Mouse (Mus musculus) c-Kit-negative CD71-positive TER-119-positive erythroid progenitor cells, embryonic 14.5 days (primary cell): ENCODE results near the gene Slc17a9.
"Not testable (repeated sequence)": the region's sequence is repeated elsewhere in the genome, so short reads cannot be mapped to it uniquely, and the experiment has no call there.

Experiments used
- DNase-seq: peaks from one replicate; pipeline ENCODE4 v3.0.0-alpha.2; 2013; ENCODE audit warnings: low read depth, low spot score

The Slc17a9 gene

DNA sequence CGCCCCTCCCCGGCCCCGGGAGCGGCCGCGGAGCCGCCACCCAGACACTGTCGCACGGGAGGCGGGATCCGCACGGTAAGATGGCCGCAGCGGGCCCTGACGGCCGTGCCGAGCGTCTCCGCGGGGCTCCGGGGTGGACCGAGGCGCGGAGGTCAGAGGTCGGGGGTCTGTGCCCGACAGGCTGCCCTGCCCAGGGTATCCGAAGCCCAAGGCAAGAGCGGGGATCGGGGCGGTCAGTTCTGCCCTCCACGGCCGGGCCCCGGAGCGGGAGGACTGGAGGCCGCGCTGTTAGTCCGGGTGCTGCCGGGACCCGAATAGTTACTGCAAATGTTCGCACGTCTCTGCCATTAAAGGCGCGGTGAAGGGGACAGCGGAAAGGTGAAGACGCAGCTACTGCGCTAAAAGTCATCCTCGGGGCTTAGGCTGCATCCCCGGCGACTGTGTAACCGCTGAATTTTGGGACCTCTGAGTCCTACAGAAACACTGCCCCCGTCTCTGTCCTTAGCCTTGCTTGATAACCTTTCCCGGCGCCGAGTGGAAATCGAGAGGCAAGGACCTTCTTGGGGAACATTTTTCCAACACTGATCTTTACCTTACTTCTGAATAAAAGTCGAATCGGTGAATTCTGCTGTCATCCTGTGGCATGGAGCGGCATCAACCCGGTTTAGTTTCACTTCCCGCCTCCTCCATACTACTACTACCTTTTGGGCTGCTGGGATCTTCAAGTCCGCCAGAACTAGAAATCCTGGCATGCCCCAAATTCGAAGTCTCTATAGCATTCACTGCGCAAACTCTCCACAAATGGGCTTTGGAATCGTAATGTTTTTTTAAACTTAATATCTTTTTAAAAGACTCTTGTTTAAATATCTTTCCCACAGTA lies 14.5 kb upstream of the Slc17a9 start:
- DNase-seq: no peak

DNA sequence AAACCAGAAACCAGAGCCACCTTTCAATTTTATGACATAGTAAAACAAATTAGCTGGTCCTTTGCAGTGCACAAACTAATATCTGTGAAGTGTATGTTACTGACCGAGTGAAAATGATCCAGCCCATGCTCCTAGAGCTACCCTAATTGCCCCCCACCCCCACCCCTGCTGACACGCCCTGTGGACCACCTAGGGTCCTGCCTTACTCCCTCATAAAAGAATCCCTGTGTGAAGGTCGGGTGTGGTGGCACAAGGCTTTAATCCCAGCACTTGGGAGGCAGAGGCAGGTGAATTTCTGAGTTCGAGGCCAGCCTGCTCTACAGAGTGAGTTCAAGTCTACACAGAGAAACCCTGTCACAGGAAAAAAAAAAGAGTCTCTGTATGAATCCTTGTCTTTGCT lies 13.5 kb upstream of the Slc17a9 start:
- no peak for DNase-seq

DNA sequence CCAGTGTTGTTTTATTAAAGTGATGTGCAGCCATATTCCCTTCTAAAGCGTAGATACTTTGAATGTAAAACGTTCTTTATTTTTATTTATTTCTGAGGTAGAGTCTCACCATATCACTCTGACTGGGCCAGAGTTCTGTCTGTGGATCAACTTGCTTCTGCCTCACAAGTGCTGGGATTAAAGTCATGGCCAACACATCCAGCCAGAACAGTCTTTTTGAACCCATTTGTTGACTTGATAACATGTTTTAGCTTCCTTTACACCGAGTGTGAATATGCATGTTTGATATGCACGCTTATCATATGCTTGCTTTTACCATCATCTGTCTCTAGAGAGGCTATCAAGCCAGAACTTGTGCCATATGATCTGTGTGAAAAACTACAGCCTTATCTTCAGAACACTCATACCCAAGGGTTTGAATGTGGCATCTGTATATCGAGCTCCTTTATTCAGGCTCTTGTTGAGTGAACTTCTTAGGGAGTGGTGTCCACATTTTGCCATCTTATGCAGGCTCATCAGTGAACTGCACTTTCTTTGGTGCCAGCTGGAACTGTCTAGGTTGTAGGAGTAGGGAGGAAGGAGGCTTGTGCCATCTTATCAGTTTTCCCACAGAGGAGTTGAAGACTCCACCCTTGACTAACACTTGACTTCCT lies 12.9 kb upstream of the Slc17a9 start:
- DNase-seq: peak; percentile 73

DNA sequence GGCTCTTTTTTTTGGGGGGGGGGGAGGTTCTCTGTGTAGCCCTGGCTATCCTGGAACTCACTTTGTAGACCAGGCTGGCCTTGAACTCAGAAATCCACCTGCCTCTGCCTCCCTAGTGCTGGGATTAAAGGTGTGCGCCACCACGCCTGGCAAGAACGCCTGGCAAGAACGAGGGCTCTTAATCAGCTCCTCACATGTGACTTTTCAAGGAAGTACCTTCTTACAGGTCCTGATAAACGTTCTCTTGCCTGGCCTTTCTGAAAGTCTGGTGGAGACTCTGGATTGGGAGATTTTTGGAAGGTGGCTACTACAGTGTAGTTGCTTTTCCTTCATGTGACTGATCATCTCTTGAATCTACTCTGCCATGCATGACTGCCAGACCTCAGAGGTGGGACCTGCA lies 2.3 kb upstream of the Slc17a9 start:
- not testable (repeated sequence) for DNase-seq

DNA sequence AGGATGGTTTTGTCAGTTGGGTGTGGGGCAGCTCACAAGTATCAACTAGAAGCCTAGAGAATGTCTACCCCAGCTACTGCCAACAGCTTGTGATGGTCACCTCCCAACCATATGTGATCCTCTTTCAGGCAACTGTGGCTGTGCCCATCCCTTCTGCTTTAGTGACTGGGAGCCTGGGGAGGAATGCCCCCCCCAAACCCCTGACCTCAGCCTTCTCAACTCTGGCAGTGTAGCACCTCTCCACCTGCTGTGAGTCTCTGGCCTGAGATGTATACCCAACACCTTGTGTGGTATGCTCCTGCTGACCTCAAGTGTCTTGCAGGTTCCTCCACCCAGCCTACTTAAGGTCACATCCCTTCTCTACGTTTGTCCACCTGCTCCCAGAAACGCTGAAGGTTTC lies 1.2 kb upstream of the Slc17a9 start:
- DNase-seq: no peak

DNA sequence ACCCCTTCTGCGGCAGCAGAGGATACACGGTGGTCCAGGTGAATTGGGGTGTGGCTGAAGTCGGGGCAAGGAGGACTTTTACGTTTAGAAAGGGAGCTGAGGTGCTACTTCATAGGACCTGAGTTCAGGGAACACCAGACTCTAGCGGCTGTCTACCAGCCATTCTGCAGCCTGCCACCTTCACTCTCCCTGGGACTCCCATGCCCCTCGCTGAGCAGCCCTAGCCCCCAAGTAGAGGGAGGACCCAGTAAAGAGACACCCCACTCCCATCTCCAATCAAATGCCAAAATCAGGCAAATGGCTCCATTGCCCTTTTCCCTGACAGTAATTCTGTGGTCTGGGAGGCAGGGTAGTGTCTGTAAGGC lies 333 bp downstream of the Slc17a9 start:
- DNase-seq: no peak

DNA sequence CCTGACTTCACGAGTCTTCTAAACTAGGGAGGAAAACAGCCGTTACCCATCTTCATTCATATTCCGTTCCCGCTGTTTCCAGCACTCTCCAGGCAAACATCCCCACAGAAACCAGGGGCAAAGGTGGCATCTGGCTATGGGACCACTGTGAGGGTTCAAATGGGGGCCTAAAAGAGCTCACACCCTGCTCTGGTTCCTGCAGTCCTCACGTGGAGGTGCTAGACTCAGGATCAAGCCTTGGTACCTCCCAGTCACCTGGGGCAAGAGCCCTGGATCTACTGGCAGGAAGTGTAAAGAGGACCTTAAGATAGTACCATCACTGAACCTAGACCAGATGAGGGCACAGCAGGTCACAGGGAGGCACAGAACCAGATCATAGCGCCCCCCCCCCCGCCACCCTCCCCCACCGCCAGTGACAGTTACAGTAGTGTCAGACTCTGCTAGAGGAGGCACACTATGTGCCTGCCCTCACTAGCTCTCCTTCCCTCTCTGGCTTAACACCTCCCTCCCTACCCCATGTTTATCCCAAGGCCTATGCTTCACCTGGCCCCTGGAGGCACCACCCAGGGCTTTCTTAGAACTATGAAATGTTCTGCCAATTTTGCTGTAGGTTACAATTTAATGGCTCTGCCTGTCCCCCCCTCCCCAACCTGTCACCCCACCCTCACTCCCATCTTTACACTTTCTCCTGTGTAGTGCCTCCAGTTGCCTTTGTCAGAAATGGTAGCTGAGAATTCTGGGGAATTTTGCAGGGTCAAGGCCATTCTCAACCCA lies 980 bp downstream of the Slc17a9 start:
- DNase-seq: no peak

DNA sequence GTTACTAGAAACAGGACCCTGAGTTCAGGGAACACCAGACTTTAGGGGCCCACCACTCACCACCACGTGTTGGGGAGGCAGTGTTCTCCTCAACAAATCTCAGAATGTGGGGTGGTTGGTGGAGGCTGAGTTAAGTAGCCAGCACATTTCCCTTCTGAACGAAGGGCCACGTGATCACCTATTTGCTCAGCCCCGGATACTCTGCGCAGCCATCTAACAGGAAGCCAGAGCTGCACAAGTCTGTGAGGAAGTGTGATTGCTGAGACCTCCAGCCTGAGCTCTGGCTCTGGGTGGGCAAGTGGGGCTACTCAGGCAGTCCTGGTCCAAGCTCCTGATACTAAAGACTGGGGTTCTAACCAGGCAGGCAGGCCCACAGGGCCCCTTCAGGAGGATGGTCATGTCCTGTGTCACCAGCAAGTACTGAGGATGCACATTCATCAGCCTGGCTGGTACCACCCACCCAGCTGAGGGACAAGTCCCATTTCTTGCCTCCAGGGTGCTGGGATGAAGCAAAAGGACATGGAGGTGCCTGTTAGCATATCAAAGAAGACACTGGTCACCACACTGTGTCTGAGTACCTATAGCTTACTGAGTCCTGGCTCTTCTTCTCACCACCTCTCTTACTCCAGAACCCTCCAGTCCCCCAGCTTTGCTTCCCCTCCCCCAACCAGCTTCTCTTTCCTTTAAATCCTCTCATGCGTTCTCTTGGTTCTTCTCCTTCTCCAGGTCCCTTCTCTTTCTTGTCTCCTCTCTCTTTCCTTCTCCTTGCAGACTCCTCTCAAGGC lies 1.8 kb downstream of the Slc17a9 start:
- DNase-seq: no peak

DNA sequence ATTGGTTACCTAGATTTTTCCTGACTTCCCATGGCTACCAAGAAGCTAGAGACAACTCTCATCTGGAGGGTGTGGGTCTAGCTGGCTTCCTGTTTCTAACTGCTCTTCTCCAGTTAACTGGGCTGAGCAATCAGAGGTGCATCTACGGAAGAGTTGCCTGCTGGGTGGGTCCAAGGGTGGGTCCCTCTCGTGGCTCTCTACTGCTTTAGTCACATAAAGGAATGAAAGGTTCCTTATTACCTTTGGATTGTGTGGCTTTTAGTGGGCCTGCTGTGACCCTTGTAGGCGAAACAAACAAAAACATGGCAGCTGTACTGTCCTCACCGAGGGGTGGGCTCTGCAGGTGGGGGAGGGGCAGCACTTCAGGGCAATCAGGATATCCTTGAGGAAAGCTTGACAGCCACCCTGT lies 2.6 kb downstream of the Slc17a9 start:
- DNase-seq: no peak

DNA sequence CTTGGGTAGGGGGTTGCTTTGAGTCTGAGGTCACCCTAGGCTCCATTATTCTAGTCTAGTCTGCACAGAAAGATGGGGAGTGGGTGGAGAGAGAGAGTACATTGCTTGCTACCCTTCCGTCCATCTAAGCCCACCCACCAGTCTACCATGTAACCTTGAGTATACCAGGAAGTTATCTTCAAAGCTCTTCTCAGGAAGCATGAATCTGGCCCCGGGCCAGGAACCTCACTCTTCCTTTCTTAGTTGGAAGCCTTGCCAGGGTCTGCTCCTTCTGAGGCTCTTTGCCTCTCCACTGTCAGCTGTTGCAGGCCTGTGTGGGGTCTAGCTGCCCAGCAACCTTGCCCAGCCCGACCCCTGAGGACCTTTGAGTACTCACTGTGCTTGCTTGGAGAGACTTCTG lies 6.0 kb downstream of the Slc17a9 start:
- no peak for DNase-seq

DNA sequence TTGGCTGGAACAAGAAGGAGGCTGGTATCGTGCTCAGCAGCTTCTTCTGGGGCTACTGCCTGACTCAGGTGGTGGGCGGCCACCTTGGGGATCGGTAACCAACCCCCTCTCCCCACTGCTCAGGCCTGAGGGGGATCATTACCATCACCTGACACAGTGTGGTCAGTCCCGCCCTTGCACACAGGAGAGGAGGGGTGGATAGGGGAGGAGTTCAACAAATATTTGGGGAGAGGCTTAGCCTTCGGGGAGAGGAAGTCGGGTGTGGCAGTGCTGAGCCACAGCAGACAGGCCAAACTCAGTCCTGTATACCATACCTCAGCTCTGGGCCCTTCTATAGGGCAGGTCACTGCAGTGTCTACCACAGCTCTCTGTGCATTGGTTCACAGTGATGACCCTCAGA lies 6.9 kb downstream of the Slc17a9 start:
- no peak for DNase-seq

DNA sequence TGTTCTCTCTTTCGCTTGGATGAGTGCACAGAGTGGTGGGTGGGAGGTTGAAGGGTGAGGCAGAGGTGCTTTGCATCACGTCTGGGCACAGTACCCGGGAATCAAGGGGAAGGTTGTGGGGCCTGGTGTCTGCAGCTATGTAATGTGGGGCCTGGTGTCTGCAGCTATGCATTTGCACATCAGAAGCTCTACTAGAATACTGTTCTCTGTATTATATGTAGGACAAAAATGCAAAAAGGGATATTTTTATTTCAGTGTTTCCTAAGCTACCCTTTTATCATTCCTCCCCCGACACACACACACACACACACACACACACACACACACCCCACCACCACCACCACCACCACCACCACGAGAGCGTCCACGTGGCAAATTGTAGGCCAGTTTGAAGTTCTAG lies 10.2 kb downstream of the Slc17a9 start:
- no peak for DNase-seq

DNA sequence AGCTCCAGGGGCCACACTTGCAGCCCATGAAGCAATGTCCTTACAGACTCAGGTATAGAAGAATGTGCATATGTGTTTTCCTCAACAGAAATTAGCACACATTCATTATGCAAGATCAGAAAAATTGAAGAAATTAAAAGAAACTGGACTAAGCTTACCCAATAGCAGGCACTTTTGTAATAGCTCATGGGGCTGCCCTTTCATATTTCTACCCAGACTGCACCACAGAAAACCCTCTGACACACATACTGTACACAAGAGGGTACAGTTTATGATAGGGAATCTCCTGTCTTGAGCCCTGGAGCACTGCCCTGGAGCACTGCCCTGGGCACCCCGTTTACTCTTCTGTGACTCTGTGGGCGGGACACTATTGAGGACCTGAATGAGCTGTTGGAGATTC lies 12.9 kb downstream of the Slc17a9 start:
- DNase-seq: no peak

DNA sequence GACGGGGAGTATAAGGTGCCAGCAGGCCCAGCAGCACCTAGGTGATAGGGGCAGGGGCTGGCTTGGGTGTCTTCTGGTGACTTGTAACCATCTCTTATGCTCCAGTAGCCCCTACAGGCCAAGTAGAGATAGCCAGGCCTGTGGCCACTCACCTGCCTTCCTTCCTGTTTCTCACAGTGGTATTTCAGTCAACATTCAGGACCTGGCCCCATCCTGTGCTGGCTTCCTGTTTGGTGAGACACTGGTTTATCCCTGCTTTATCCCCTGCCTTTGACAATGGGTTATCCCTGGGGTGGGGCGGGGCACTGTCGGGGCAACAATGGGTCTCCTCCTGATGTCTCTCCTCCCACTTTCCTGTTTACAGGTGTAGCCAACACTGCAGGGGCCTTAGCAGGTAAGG lies 15.3 kb downstream of the Slc17a9 start:
- DNase-seq: no peak

DNA sequence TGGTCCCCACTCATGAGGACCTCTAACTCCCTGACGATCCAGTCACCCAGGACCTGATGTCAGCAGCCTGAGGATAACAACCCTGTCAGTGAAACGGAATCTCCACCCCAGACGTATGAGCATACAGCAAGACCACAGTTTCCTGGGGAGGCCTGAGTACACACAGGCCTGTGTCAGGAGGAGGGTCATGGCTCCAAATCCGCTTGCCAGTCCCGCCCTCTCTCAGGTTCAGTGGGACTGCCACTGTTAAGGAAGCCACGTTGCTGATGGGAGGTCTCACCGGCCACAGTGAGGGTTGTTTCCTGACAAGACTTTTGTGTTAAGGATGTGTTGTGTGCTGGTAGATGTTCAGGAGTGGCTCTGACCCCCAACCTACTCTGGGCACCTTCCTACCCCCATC lies 16.4 kb downstream of the Slc17a9 start:
- no peak for DNase-seq

DNA sequence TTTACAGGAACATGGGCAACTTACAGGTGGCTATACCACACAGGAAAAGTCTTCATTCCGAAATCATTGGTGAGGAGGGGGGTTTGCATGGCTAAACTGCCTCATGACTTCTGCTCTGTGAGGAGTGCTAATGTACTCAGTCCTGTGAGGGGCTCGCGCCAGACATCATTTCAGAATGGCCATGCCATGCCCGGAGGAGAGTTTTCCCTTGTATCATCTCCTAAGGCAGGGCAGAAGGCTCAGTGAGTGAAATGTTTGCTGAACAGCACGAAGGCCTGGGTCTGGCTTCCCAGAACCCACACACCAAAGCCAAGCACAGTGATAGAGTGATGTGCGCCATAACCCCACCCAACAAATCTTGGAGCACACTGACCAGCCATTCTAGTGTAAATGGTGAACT lies 17.8 kb downstream of the Slc17a9 start:
- no peak for DNase-seq

DNA sequence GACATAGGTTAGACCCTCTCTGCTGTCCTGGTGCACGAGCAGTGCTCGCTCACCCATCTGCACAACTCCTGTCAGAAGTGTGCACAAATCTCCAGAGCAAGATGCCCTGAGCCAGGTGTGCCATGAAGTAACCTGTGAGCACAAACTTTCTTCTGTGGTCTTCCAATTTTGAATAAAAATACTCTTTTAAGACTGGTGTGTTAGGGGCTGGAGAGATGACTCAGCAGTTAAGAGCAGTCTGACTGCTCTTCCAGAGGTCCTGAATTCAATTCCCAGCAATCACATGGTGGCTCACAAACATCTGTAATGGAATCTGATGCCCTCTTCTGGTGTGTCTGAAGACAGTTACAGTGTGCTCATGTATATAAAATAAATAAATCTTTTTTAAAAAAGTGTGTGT lies 18.3 kb downstream of the Slc17a9 start:
- no peak for DNase-seq

DNA sequence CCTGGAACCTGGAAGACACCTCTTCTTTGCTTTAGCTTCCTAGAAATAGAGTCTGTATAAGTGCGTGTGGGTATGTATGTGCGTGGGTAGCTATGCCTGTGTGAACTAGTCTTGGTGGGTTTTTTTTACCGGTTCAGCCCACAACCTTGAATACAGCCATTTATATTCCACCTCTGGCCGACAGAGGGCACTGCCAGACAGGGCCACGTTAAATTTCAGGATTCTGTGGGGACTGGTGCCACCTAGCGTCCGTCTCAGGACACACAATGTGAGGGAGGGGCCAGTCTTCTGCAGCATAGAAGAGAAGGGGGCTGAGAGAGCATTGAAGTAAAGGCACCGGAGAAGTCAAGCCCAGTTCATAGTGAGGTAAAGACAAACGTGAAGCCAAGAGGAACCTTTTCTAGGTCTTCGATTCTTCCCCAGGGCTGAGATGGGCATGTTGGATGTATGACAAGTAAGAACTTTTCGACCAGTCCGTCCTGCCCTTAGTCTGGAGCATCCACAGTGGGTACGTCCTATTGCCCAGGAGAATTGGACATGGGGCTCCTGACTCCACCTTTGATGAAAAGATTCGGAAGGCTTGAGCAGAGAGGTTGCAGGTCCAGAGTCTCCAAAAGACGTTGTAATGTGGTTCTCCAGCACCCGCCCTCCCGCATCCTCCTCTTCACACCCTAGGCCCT lies 20.3 kb downstream of the Slc17a9 start:
- peak; percentile 68 for DNase-seq

DNA sequence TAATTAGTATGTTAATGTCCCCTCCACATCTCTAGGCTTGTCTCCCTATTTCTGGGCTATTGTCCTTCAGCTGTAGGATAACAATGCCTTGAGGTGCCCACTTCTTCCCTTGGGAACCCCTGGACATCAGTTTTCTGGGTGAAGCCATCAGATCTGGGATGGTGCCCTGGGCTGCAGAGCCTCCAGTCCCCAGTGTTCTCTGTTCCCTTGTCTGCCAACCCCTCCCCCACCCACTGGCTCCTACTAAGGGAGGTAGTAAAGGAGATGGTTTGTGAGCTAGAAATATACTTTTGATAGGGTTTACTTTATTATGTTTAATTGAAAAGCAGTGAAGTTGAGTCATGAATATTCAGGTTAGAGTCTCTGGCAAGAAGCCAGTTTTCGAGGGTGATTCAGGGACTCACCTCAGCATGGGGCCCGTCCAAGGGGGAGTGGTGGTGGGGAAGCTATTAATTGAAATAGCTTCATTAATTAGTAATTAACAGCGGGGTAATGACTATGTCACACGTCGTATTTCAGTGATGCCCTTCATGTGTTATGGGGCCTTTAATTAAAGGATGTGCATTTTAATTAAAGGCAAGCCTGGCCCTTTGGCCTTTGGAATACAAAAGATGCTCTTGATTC lies 21.6 kb downstream of the Slc17a9 start:
- DNase-seq: no peak

DNA sequence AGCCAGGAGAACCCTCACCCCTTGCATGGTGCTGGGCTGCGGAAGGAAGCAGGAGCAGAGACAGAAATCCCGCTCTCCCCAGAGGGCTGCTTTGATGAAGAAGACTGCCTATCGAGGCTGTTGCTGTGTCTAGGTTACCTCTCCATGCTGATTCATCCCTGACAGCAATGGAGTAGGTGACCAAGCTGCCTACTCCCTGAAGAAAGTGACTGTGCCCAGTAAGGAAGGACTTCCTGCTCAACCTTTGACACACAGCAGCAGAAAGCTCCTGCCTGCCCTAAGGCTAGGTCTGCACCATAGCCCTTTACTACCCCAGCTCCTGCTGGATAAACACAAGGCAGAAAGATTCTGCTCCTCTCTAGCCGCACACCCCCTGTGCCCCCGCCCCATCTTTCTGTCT lies 23.8 kb downstream of the Slc17a9 start:
- no peak for DNase-seq
